Mouse (Mus musculus) retina, adult 2 months (tissue): ENCODE measurements around the gene Klhl8.
A peak's percentile ranks its signal among the peaks of the same experiment; 100 is the strongest.
"Not testable (repeated sequence)": the region's sequence is repeated elsewhere in the genome, so short reads cannot be mapped to it uniquely, and the experiment has no call there.

Experiments
- DNase-seq: peaks from one replicate; pipeline ENCODE4 v3.0.0-alpha.2; 2012; ENCODE audit warnings: low read depth, low spot score

Klhl8 gene

GRCm38 (mm10) chr5:103910748-103911409 is at the start of gene Klhl8:
Klhl8 (minus strand) TSS chr5:103911259.
- DNase-seq, result peak; percentile 79

- no peak for DNase-seq
These were observed 43.6 kb upstream of the Klhl8 start for GRCm38 (mm10) chr5:103954638-103955037.

- no peak for DNase-seq
These were observed 42.4 kb upstream of the Klhl8 start for GRCm38 (mm10) chr5:103953135-103954083.

- DNase-seq, result not testable (repeated sequence)
These were observed 39.1 kb upstream of the Klhl8 start for GRCm38 (mm10) chr5:103950138-103950537.

- DNase-seq, result no peak
These were observed 32.1 kb upstream of the Klhl8 start for GRCm38 (mm10) chr5:103943183-103943582.

GRCm38 (mm10) chr5:103939856-103940255 is 28.8 kb upstream of the Klhl8 start:
- no peak for DNase-seq

GRCm38 (mm10) chr5:103939350-103939652 is 28.2 kb upstream of the Klhl8 start:
- DNase-seq, result no peak

- DNase-seq, result no peak
These were observed 27.7 kb upstream of the Klhl8 start for GRCm38 (mm10) chr5:103938547-103939349.

GRCm38 (mm10) chr5:103936906-103937589 is 26.0 kb upstream of the Klhl8 start:
- no peak for DNase-seq

- DNase-seq, result not testable (repeated sequence)
These were observed 20.9 kb upstream of the Klhl8 start for GRCm38 (mm10) chr5:103931924-103932323.

GRCm38 (mm10) chr5:103930511-103930910 is 19.5 kb upstream of the Klhl8 start:
- DNase-seq, result no peak

- no peak for DNase-seq
These were observed 17.1 kb upstream of the Klhl8 start for GRCm38 (mm10) chr5:103928196-103928550.

- DNase-seq, result peak; percentile 70
These were observed 16.6 kb upstream of the Klhl8 start for GRCm38 (mm10) chr5:103927429-103928195.

- DNase-seq, result no peak
These were observed 15.3 kb upstream of the Klhl8 start for GRCm38 (mm10) chr5:103926398-103926797.

GRCm38 (mm10) chr5:103923755-103924154 is 12.7 kb upstream of the Klhl8 start:
- DNase-seq, result no peak

GRCm38 (mm10) chr5:103923101-103923500 is 12.0 kb upstream of the Klhl8 start:
- DNase-seq, result no peak

- no peak for DNase-seq
These were observed 11.4 kb upstream of the Klhl8 start for GRCm38 (mm10) chr5:103922436-103922835.

- no peak for DNase-seq
These were observed 8.4 kb upstream of the Klhl8 start for GRCm38 (mm10) chr5:103919497-103919896.

GRCm38 (mm10) chr5:103918233-103918632 is 7.2 kb upstream of the Klhl8 start:
- no peak for DNase-seq

GRCm38 (mm10) chr5:103917357-103917895 is 6.4 kb upstream of the Klhl8 start:
- DNase-seq, result no peak
